Mouse (Mus musculus): Measurements from ENCODE around the gene Atg7.
A peak's percentile ranks its signal among the peaks of the same experiment; 100 is the strongest.

Gene Atg7

GRCm38 (mm10) chr6:114819971-114820481, 177.1 kb downstream of the Atg7 start:
- DNase-seq (ENCODE audit: low spot score): peak; percentile 36

- DNase-seq (ENCODE audit: low spot score): no peak
These were observed 178.7 kb downstream of the Atg7 start for GRCm38 (mm10) chr6:114821646-114822045.

GRCm38 (mm10) chr6:114826889-114827288, 184.0 kb downstream of the Atg7 start:
- no peak for DNase-seq (ENCODE audit: low spot score)

- DNase-seq (ENCODE audit: low spot score): no peak
These were observed 187.0 kb downstream of the Atg7 start for GRCm38 (mm10) chr6:114829660-114830438.

GRCm38 (mm10) chr6:114831807-114832206, 188.9 kb downstream of the Atg7 start:
- DNase-seq (ENCODE audit: low spot score): no peak

- DNase-seq (ENCODE audit: low spot score): no peak
These were observed 190.3 kb downstream of the Atg7 start for GRCm38 (mm10) chr6:114833058-114833685.

- DNase-seq (ENCODE audit: low spot score): no peak
These were observed 191.0 kb downstream of the Atg7 start for GRCm38 (mm10) chr6:114833791-114834346.

- DNase-seq (ENCODE audit: low spot score): no peak
These were observed 192.4 kb downstream of the Atg7 start for GRCm38 (mm10) chr6:114835344-114835743.

GRCm38 (mm10) chr6:114835752-114836151, 192.9 kb downstream of the Atg7 start:
- no peak for DNase-seq (ENCODE audit: low spot score)

- no peak for DNase-seq (ENCODE audit: low spot score)
These were observed 193.5 kb downstream of the Atg7 start for GRCm38 (mm10) chr6:114836433-114836832.

GRCm38 (mm10) chr6:114838872-114839271, 196.0 kb downstream of the Atg7 start:
- DNase-seq (ENCODE audit: low spot score): no peak

- DNase-seq (ENCODE audit: low spot score): no peak
These were observed 197.1 kb downstream of the Atg7 start for GRCm38 (mm10) chr6:114840012-114840411.

GRCm38 (mm10) chr6:114842131-114842530, 199.2 kb downstream of the Atg7 start:
- no peak for DNase-seq (ENCODE audit: low spot score)

GRCm38 (mm10) chr6:114842863-114843262, 200.0 kb downstream of the Atg7 start:
- DNase-seq (ENCODE audit: low spot score): no peak

GRCm38 (mm10) chr6:114846153-114846772, 203.4 kb downstream of the Atg7 start:
- DNase-seq (ENCODE audit: low spot score): no peak

- no peak for DNase-seq (ENCODE audit: low spot score)
These were observed 204.8 kb downstream of the Atg7 start for GRCm38 (mm10) chr6:114847582-114848174.

GRCm38 (mm10) chr6:114848761-114849160, 205.9 kb downstream of the Atg7 start:
- no peak for DNase-seq (ENCODE audit: low spot score)

- DNase-seq (ENCODE audit: low spot score): no peak
These were observed 206.9 kb downstream of the Atg7 start for GRCm38 (mm10) chr6:114849787-114850186.

GRCm38 (mm10) chr6:114851688-114852087, 208.8 kb downstream of the Atg7 start:
- no peak for DNase-seq (ENCODE audit: low spot score)

GRCm38 (mm10) chr6:114852739-114853138, 209.8 kb downstream of the Atg7 start:
- DNase-seq (ENCODE audit: low spot score): no peak

GRCm38 (mm10) chr6:114854368-114854767, 211.5 kb downstream of the Atg7 start:
- DNase-seq (ENCODE audit: low spot score): no peak

GRCm38 (mm10) chr6:114855644-114856043, 212.7 kb downstream of the Atg7 start:
- DNase-seq (ENCODE audit: low spot score): no peak

All from ovary, adult 18-20 months (tissue).